Mouse (Mus musculus) testis, adult 2 months (tissue): ENCODE measurements around the gene Acin1.

Source experiments
- CTCF ChIP-seq: fragments of 200-500 bp; IDR thresholded peaks from 2 replicates; pipeline ENCODE4 v1.5.1; 2012; ENCODE audit warnings: low read depth, mild to moderate bottlenecking, inconsistent platforms, low read length, moderate library complexity; ENCODE audit not compliant: control insufficient read depth, insufficient read depth, insufficient replicate concordance
- POLR2A ChIP-seq: fragments of 200-500 bp; IDR thresholded peaks from 2 replicates; pipeline ENCODE4 v1.6.1; 2012; ENCODE audit warnings: low read depth, mild to moderate bottlenecking, inconsistent platforms, low read length, moderate library complexity; ENCODE audit not compliant: control insufficient read depth

- TF ChIP-seq CTCF (no peak), POLR2A (no peak)
Measured at GRCm38 (mm10) chr14:54703207-54703606, 16.5 kb upstream of the Acin1 start.
